Mouse (Mus musculus) effector memory CD4-positive, alpha-beta T cell, adult 5 months (primary cell): Measurements from ENCODE around the gene Drc3. TPM values are rescaled to one million over a fixed set of nuclear protein-coding genes. Genes with fewer than 3 reads are reported as not detected.

Source experiments
- polyA plus RNA-seq: library from polyadenylated mRNA; unstranded; fragments of 100-300 nt; shearing (Covaris generic); gene quantifications from one replicate; pipeline ENCODE4 v1.2.1, GENCODE M21; 2017

Gene Drc3
- 0.26 TPM for polyA plus RNA-seq

DNA sequence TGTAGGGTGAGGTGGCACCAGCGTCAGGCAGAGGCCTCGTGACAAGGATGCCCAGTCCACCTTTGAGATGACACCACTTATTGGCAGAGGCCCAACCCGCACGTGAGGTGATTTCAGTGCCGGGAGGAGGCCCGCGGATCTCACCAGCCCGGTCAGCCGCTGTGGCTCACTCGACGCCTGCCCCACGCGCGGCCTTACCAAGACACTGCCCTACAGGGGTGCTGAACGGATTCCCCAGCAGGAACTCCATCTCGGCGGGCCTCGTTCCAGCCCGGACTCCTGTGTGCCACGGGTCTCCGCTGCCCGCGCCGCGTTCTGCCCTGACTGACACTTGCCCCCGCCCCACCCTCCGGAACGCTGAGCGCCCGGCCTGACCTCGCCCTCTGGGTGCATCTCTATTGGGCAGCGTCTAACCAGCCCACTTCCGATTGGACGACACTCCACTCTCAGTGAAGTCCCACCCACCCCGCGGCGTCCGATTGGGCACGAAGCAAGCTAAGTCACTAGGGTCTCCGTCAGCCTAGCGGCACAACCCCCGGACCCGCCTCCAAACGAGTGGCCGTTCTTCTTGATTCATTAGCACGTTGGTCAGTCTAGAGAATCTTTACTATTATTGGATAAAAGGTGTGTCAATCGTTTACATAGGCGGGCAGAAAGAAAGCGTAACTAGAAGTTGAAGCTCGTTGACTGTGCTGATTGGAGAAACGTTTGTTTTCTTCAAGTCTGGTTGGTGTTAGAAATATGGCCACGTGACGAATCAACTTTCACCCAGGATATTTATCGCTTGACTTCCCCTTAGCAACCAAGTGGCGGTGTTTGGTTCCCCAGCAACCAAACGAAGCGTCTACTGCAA is at the start of gene Drc3, which contains the start of gene Tom1l2:
TSS of gene Drc3 (plus strand) at position 771 of the 853 bp plus-strand sequence.
TSS of gene Tom1l2 (minus strand) at position 347 of the 853 bp plus-strand sequence.

DNA sequence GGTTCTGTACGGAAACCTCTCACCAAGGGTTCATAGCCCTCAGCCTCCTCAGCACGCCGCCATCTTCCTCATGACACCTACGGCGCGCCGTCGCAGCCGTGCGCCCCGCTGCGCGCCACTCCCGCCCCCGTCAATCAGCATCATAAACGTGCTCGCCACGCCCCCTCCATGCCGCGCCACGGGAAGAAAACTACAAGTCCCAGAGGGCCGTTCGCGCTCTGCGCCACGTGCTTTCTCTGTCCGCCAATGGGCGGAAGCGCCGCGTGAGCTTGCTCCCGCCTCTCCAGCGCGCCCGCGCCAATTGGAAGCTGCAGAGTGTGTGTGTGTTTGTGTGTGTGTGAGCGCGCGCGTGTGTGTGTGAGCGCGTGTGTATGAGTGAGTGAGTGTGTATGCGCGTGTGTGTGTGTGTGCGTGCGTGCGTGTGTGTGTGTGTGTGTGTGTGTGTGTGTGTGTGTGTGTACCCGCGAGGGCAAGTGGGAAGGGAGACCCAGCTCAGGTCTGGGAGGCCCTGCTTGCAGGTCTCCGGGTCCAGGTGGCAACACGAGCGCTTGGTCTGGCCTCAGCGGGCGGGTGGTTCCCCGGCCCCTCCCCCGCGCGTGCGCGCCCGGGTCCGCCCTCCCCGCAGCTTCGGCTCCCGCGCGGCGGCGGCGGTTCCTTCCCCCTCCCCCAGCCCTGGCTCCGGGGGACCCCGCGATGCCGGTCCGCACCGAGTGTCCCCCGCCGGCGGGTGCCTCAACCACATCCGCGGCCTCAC is 64.0 kb downstream of the Drc3 start, which contains the start of gene Gid4:
TSS of gene Gid4 (plus strand) at position 183 of the 754 bp plus-strand sequence.

GRCm38 (mm10) chr11:60417717-60418472 is 64.8 kb downstream of the Drc3 start, which contains the start of gene Atpaf2:
Gene Atpaf2, minus strand, starts transcription at chr11:60418457.

Other genes starting within 250 kb of the Drc3 start
- 16.9 TPM for gene Rai1, start 248.3 kb upstream of the Drc3 start, polyA plus RNA-seq
- 52.8 TPM for gene Srebf1, start 130.7 kb upstream of the Drc3 start, polyA plus RNA-seq
- 26.3 TPM for gene Tom1l2, start 424 bp upstream of the Drc3 start, polyA plus RNA-seq
- 13.5 TPM for gene Gid4, start 63.8 kb downstream of the Drc3 start, polyA plus RNA-seq
- 27.1 TPM for gene Atpaf2, start 65.1 kb downstream of the Drc3 start, polyA plus RNA-seq
- gene Drg2, start 101.3 kb downstream of the Drc3 start, polyA plus RNA-seq = 37.4 TPM
- not detected for gene Myo15, start 116.0 kb downstream of the Drc3 start, polyA plus RNA-seq
- gene Alkbh5, start 183.1 kb downstream of the Drc3 start, polyA plus RNA-seq = 46.0 TPM